Mouse (Mus musculus) forebrain, postnatal 0 days (tissue): ENCODE measurements around the gene Bricd5. TPM values are rescaled to one million over a fixed set of nuclear protein-coding genes. Genes with fewer than 3 reads are reported as not detected.

Experiments used
- ATAC-seq: fragments of 200-750 bp; cut with Nextera tagmentation; 2 replicates; pipeline ENCODE4 v1.8.0; 2017; ENCODE audit warnings: mild to moderate bottlenecking, moderate library complexity
- DNase-seq: peaks from one replicate; pipeline ENCODE4 v3.0.0-alpha.2; 2015
- H3K27ac ChIP-seq: fragments of 300-500 bp; sonication (generic); 2 replicates; pipeline ENCODE4 v1.5.1; 2014; ENCODE audit warnings: low read depth, mild to moderate bottlenecking, antibody characterized with exemption, low read length, moderate library complexity, mixed read lengths
- H3K27me3 ChIP-seq: fragments of 300-500 bp; sonication (generic); 2 replicates; pipeline ENCODE4 v1.6.1; 2014; ENCODE audit warnings: mild to moderate bottlenecking, low read length, mixed read lengths; ENCODE audit not compliant: insufficient read depth
- H3K36me3 ChIP-seq: fragments of 300-500 bp; sonication (generic); 2 replicates; pipeline ENCODE4 v1.6.1; 2014; ENCODE audit warnings: mild to moderate bottlenecking, moderate library complexity; ENCODE audit not compliant: insufficient read depth
- H3K4me1 ChIP-seq: fragments of 300-500 bp; sonication (generic); 2 replicates; pipeline ENCODE4 v1.6.1; 2014; ENCODE audit warnings: antibody characterized with exemption; ENCODE audit not compliant: insufficient read depth
- H3K4me2 ChIP-seq: fragments of 300-500 bp; sonication (generic); 2 replicates; pipeline ENCODE4 v1.6.1; 2014; ENCODE audit warnings: low read depth, mild to moderate bottlenecking, moderate library complexity
- H3K4me3 ChIP-seq: fragments of 300-500 bp; sonication (generic); 2 replicates; pipeline ENCODE4 v1.5.1; 2014; ENCODE audit warnings: low read depth, low read length, mixed read lengths
- H3K9ac ChIP-seq: fragments of 300-500 bp; sonication (generic); 2 replicates; pipeline ENCODE4 v1.6.1; 2014; ENCODE audit warnings: mild to moderate bottlenecking
- H3K9me3 ChIP-seq: fragments of 300-500 bp; sonication (generic); 2 replicates; pipeline ENCODE4 v1.6.1; 2016; ENCODE audit warnings: low read length
- CTCF ChIP-seq: sonication (generic); IDR thresholded peaks from 2 replicates; pipeline ENCODE4 v1.5.1; 2016; ENCODE audit warnings: antibody characterized with exemption, control low read depth, low read depth
- WGBS: fragments of 180-500 bp; shearing (Covaris S2); extraction: QIAGEN DNeasy Blood & Tissue Kit; methylation state at CpG from one replicate; pipeline ENCODE4 v1.1.7; 2014; 5-methylcytosine and 5-hydroxymethylcytosine counted together
- polyA plus RNA-seq: library from polyadenylated mRNA; unstranded; fragments of >200 nt; fragmentation: Nextera tagmentation; extraction: Ambion mirVana; gene quantifications from 2 replicates; pipeline ENCODE4 v1.2.1, GENCODE M21; 2015
- total RNA-seq: library from RNA; depleted of rRNA; stranded (reverse); fragments of >200 nt; gene quantifications from 2 replicates; pipeline ENCODE4 v1.2.3, GENCODE M21; 2014

Bricd5 gene
- total and polyA plus RNA-seq, 2 experiments from 2014 or later, result 1.2 to 1.6 TPM

DNA sequence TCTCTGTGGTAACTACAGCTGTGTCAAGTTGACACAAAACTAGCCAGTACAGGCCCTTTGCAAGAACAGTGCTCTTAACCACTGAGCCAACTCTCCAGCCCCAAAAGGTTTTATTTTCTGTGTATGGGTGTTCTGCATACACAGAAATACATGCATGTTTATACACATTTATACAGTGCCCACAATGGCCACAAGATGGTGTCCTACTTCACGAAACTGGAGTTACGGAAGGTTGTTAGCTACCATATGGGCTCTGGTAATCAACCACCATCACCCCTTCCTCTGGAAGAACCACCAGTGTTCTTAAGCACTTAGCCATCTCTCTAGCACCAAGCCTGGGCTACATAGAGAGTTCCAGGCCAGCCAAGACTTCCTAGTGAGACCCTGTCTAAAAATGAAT is 12.1 kb upstream of the Bricd5 start:
- no peaks in the 10 kb centered on the region for H3K4me1 ChIP-seq
- ATAC-seq (no peak), DNase-seq (peak; percentile 46)
- H3K27ac ChIP-seq, result no peak overlapping the region
- H3K9ac ChIP-seq, result no peak overlapping the region
- H3K27me3 ChIP-seq, result no peaks in the 10 kb centered on the region
- no peaks in the 10 kb centered on the region for H3K36me3 ChIP-seq
- no peak overlapping the region for H3K4me3 ChIP-seq
- no peaks in the 10 kb centered on the region for H3K9me3 ChIP-seq
- peak; percentile 56 for TF ChIP-seq CTCF
- H3K4me2 ChIP-seq, result no peak overlapping the region
- WGBS, result 59% methylated on average over 2 of the region's 2 CpGs

GRCm38 (mm10) chr17:24462932-24463331 is 10.8 kb upstream of the Bricd5 start:
- Histone ChIP-seq H3K9ac (no peak overlapping the region), H3K36me3 (no peaks in the 10 kb centered on the region), H3K4me1 (no peaks in the 10 kb centered on the region), H3K27ac (no peak overlapping the region), H3K27me3 (no peaks in the 10 kb centered on the region), H3K4me2 (no peak overlapping the region), H3K4me3 (no peak overlapping the region), H3K9me3 (no peaks in the 10 kb centered on the region)
- no peak for TF ChIP-seq CTCF
- ATAC-seq, result no peak
- no peak for DNase-seq
- WGBS, result 84% methylated on average over 1 of the region's 1 CpGs

- no peaks in the 10 kb centered on the region for H3K27me3 ChIP-seq
- TF ChIP-seq CTCF, result no peak
Observed at GRCm38 (mm10) chr17:24463374-24464133, 10.1 kb upstream of the Bricd5 start.

GRCm38 (mm10) chr17:24468636-24469246 is 4.9 kb upstream of the Bricd5 start:
- Histone ChIP-seq H3K4me3 (no peak overlapping the region), H3K9me3 (no peaks in the 10 kb centered on the region), H3K4me2 (no peak overlapping the region), H3K9ac (no peak overlapping the region), H3K36me3 (peaks cover under 1% of the 10 kb centered on the region; the same call in 1 of the 2 replicates), H3K27me3 (no peaks in the 10 kb centered on the region), H3K27ac (no peak overlapping the region), H3K4me1 (peaks cover 10% of the 10 kb centered on the region)
- no peak for ATAC-seq
- 93% methylated on average over 5 of the region's 5 CpGs for WGBS
- no peak for DNase-seq
- no peak for TF ChIP-seq CTCF

More at GRCm38 (mm10) chr17:24463374-24464133, 10.1 kb upstream of the Bricd5 start:
- Histone ChIP-seq H3K36me3 (no peaks in the 10 kb centered on the region), H3K27ac (no peak overlapping the region), H3K4me1 (no peaks in the 10 kb centered on the region), H3K9ac (no peak overlapping the region), H3K4me3 (no peak overlapping the region), H3K4me2 (no peak overlapping the region), H3K9me3 (no peaks in the 10 kb centered on the region)
- DNase-seq, result no peak
- WGBS, result 62% methylated on average over 6 of the region's 6 CpGs
- ATAC-seq, result no peak

DNA sequence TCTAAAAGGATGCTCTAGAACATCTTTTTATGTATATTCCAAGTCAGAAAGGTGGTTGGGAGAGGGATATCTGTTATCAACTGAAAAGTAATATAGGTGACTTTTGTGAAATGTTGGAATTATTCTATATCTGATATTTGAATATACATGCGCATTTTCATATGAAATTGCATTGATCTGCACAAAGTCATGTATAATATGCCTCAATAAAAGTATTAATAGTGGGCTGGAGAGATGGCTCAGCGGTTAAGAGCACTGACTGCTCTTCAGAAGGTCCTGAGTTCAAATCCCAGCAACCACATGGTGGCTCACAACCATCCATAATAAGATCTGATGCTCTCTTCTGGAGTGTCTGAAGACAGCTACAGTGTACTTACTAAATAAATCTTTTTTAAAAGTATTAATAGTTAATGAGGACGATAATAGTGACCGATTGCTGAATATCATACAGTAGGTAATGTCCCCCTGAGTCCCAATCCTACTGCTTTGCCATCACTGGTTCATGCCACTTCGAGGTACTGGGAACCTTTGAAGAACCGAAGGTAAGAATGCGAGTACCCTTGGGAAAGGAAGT is 4.3 kb upstream of the Bricd5 start:
- no peaks in the 10 kb centered on the region for H3K9me3 ChIP-seq
- H3K9ac ChIP-seq, result peak overlapping the region; percentile 68
- WGBS, result 21% methylated on average over 7 of the region's 7 CpGs
- H3K4me2 ChIP-seq, result peak overlapping the region; percentile 93
- H3K4me3 ChIP-seq, result peak overlapping the region; percentile 81
- DNase-seq (no peak), ATAC-seq (no peak)
- no peak for TF ChIP-seq CTCF
- H3K4me1 ChIP-seq, result peaks cover 10% of the 10 kb centered on the region
- peaks cover 8% of the 10 kb centered on the region for H3K36me3 ChIP-seq
- peak overlapping the region; percentile 79 for H3K27ac ChIP-seq
- no peaks in the 10 kb centered on the region for H3K27me3 ChIP-seq

DNA sequence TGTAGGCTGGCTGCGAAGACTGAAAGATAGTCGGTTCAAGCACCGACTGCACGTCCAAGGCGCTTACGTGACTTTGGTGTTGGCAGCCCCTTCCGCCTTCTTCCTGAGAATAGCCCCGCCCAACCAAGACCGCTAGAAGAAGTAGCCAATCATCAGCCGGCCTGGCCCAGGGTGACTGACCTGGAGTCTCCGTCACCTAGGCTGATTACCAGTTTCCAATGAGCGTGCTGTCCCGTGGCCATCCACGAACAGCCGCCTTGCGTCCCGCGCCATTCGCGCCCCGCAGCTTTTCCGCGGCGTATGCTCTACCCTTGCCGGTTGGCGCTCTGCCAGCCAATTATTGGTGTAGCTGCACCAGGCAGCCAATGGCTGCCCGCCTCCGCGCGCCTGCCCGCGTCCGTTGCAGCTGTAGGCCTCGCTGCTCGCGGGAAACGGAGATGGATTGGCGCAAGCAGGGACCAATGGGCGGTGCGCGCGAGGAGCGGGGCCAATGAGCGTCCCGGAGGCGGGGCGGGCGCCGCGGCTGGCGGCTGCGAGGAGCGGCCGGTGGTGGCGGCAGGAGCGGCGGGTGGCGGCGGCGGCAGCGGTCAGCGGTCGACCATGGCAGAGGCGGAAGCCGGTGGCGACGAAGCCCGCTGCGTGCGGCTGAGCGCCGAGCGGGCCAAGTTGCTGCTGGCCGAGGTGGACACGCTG is 3.6 kb upstream of the Bricd5 start, which contains the start of the genes E4f1 and Pgp:
Gene E4f1, minus strand, starts transcription at position 404 of the 693 bp plus-strand sequence.
Gene Pgp, plus strand, starts transcription at position 483 of the 693 bp plus-strand sequence.
- Histone ChIP-seq H3K4me1 (peaks cover 10% of the 10 kb centered on the region), H3K27me3 (no peaks in the 10 kb centered on the region), H3K9me3 (no peaks in the 10 kb centered on the region), H3K9ac (peak within 1 kb of the TSS; percentile 68), H3K27ac (peak within 1 kb of the TSS; percentile 85), H3K4me3 (peak within 1 kb of the TSS; percentile 81), H3K4me2 (peak within 1 kb of the TSS; percentile 93), H3K36me3 (peaks cover 14% of the 10 kb centered on the region)
- DNase-seq (peak; percentile 100), ATAC-seq (peak; percentile 99)
- 1% methylated on average over 64 of the region's 75 CpGs for WGBS
- TF ChIP-seq CTCF, result no peak
